Mouse (Mus musculus): ENCODE data around the gene Pacrg. TPM values are rescaled to one million over a fixed set of nuclear protein-coding genes. Genes with fewer than 3 reads are reported as not detected.
A peak's percentile ranks its signal among the peaks of the same experiment; 100 is the strongest.

Gene Pacrg
- polyA plus RNA-seq, 1 experiment from 2014 or later: 3.7 TPM

DNA sequence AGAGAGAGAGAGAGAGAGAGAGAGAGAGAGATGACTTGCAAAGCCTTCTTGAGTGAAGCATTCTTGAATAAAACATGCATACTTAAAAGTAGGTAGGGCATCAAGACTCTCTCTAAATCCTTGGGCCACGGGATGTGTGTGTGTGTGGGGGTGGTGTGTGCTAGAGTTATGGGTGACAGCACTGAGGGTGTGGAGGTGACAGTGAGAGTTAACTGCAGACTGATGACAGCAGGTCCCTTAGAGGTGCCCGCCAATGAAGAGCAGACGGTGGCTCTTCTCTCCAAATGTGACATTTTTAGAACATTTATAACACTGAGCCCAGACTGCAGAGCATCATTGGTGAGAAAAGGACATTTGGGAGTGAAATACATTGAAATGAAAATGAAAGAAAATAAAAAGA is 220.2 kb downstream of the Pacrg start:
- ATAC-seq (ENCODE audit: low FRiP score) (no peak), DNase-seq (ENCODE audit: low spot score, missing footprints) (no peak)
- Histone ChIP-seq H3K4me3 (ENCODE audit: low read depth, low read length) (no peak overlapping the region), H3K27me3 (ENCODE audit: control insufficient read depth, insufficient read depth, low read length) (no peaks in the 10 kb centered on the region), H3K36me3 (ENCODE audit: control insufficient read depth, insufficient read depth, low read length) (no peaks in the 10 kb centered on the region), H3K9ac (ENCODE audit: low read length) (no peak overlapping the region), H3K9me3 (ENCODE audit: control insufficient read depth, low read length) (no peaks in the 10 kb centered on the region), H3K4me1 (ENCODE audit: control insufficient read depth, insufficient read depth, low read length) (no peaks in the 10 kb centered on the region), H3K27ac (ENCODE audit: low read depth, low read length) (no peak overlapping the region), H3K4me2 (no peak overlapping the region)
- WGBS: 86% methylated on average over 3 of the region's 3 CpGs

DNA sequence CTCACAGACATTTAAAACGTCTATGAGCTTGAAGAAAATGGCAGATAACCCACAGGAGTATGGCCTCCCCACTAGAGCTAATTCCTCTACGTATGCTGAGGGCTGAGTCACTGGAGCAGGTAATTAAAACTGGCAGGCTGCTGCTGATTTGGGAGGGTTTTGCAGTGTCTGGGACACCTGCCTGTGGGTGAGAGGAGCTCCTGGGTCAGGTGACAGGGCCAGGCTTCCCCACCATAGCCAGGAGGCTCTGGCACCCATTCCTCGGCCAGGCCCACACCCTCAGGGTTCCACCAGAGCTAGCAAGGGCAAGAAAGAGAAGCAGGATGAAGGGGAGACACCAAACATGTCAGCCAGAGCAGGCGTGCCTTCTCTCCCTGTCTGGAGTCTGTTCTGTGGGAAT is 222.5 kb downstream of the Pacrg start:
- no peak for ATAC-seq (ENCODE audit: low FRiP score)
- no peak overlapping the region for H3K9ac ChIP-seq (ENCODE audit: low read length)
- peak; percentile 73 for DNase-seq (ENCODE audit: low spot score, missing footprints)
- H3K27ac ChIP-seq (ENCODE audit: low read depth, low read length): no peak overlapping the region
- H3K4me2 ChIP-seq: no peak overlapping the region
- 61% methylated on average over 4 of the region's 4 CpGs for WGBS
- H3K9me3 ChIP-seq (ENCODE audit: control insufficient read depth, low read length): no peaks in the 10 kb centered on the region
- H3K4me3 ChIP-seq (ENCODE audit: low read depth, low read length): no peak overlapping the region
- no peaks in the 10 kb centered on the region for H3K4me1 ChIP-seq (ENCODE audit: control insufficient read depth, insufficient read depth, low read length)
- no peaks in the 10 kb centered on the region for H3K27me3 ChIP-seq (ENCODE audit: control insufficient read depth, insufficient read depth, low read length)
- no peaks in the 10 kb centered on the region for H3K36me3 ChIP-seq (ENCODE audit: control insufficient read depth, insufficient read depth, low read length)

DNA sequence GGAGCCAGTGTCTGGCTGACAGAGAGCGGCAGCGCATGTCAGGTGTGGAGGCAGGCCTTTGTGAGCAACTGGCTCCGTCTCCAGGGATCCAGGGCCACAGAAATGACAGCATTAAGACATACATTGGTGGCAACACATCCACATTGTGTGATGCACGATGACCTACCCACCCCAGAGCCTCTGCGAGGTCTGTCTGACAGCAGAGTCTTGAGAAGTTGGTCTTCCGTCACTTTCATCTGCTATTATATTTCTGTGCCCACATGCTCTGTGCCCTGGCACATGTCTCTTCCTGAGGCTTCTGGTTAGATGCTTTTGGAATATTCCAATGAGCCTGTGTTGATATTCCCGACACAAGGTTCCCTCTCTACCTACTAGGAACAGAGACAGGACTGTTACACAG is 224.5 kb downstream of the Pacrg start:
- Histone ChIP-seq H3K36me3 (ENCODE audit: control insufficient read depth, insufficient read depth, low read length) (no peaks in the 10 kb centered on the region), H3K9ac (ENCODE audit: low read length) (no peak overlapping the region), H3K4me3 (ENCODE audit: low read depth, low read length) (no peak overlapping the region), H3K4me2 (no peak overlapping the region), H3K27ac (ENCODE audit: low read depth, low read length) (no peak overlapping the region), H3K27me3 (ENCODE audit: control insufficient read depth, insufficient read depth, low read length) (no peaks in the 10 kb centered on the region), H3K9me3 (ENCODE audit: control insufficient read depth, low read length) (no peaks in the 10 kb centered on the region), H3K4me1 (ENCODE audit: control insufficient read depth, insufficient read depth, low read length) (no peaks in the 10 kb centered on the region)
- ATAC-seq (ENCODE audit: low FRiP score): no peak
- WGBS: 91% methylated on average over 7 of the region's 7 CpGs
- peak; percentile 54 for DNase-seq (ENCODE audit: low spot score, missing footprints)

DNA sequence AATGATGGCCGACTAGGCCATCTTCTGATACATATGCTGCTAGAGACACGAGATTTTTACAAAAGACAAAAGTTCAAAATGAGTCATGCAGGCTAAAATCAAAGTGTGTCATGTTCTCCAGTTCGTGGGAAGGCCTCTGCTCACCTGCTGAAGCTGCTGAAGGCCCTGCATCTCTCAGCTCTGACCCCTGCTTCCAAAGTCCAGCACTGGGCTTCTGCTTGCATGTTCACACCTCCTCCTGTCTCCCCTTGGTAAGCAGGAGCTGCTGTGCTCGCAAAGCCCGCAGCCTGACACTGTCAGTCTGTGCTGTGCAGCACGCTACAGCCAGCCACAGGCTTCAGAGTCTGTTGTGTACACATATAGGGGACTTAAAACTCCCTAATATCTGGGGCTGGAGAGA is 225.4 kb downstream of the Pacrg start:
- 81% methylated on average over 6 of the region's 6 CpGs for WGBS

DNA sequence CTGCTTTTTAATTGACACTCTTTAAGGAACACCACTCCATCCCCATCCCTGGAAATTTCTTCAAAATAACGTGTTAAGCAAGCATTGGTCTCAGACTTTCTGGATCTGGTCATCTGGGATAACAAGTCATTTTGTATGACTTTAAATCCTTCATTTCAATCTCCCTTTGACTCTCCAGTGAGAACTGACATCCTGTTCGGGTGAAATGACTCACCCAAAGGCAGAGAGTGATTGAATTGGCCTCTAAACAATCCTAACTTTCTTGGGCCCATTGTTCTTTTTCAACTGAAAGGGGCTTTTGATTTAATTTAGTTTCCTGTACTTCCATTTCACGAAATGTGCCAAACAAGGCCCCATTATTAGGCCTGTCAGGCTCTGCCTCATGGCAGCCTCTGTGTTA is 228.5 kb downstream of the Pacrg start:
- H3K4me1 ChIP-seq (ENCODE audit: control insufficient read depth, insufficient read depth, low read length): no peaks in the 10 kb centered on the region
- no peaks in the 10 kb centered on the region for H3K36me3 ChIP-seq (ENCODE audit: control insufficient read depth, insufficient read depth, low read length)
- H3K4me3 ChIP-seq (ENCODE audit: low read depth, low read length): no peak overlapping the region
- ATAC-seq (ENCODE audit: low FRiP score) (no peak), DNase-seq (ENCODE audit: low spot score, missing footprints) (no peak)
- H3K27ac ChIP-seq (ENCODE audit: low read depth, low read length): no peak overlapping the region
- H3K27me3 ChIP-seq (ENCODE audit: control insufficient read depth, insufficient read depth, low read length): no peaks in the 10 kb centered on the region
- 44% methylated on average over 3 of the region's 3 CpGs for WGBS
- H3K9ac ChIP-seq (ENCODE audit: low read length): no peak overlapping the region
- no peaks in the 10 kb centered on the region for H3K9me3 ChIP-seq (ENCODE audit: control insufficient read depth, low read length)
- H3K4me2 ChIP-seq: no peak overlapping the region

More for the DNA sequence above, 225.4 kb downstream of the Pacrg start:
- no peak overlapping the region for H3K27ac ChIP-seq (ENCODE audit: low read depth, low read length)
- no peaks in the 10 kb centered on the region for H3K36me3 ChIP-seq (ENCODE audit: control insufficient read depth, insufficient read depth, low read length)
- no peaks in the 10 kb centered on the region for H3K27me3 ChIP-seq (ENCODE audit: control insufficient read depth, insufficient read depth, low read length)
- H3K9me3 ChIP-seq (ENCODE audit: control insufficient read depth, low read length): no peaks in the 10 kb centered on the region
- DNase-seq (ENCODE audit: low spot score, missing footprints) (peak; percentile 35), ATAC-seq (ENCODE audit: low FRiP score) (no peak)
- H3K4me3 ChIP-seq (ENCODE audit: low read depth, low read length): no peak overlapping the region
- no peak overlapping the region for H3K9ac ChIP-seq (ENCODE audit: low read length)
- no peaks in the 10 kb centered on the region for H3K4me1 ChIP-seq (ENCODE audit: control insufficient read depth, insufficient read depth, low read length)
- no peak overlapping the region for H3K4me2 ChIP-seq

DNA sequence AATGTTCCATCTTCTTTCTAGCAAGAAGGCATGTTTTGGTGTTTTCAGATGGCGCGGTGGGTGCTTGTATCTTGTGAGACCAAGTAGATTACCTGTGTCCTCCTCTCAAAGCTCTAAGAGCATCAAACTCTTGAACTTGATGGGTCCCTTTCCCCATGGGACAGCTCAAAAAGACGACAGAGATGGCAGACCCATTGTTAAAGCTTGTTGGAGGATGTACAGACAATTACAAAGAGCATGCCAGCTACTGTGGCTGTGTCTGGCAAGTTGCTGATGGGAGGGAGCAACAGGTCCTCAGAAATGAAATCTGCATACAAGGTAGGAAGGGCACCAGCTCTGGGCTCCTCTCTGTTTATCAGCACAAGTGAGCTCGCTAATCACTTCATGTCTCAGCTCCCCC is 232.0 kb downstream of the Pacrg start:
- Histone ChIP-seq H3K9ac (ENCODE audit: low read length) (no peak overlapping the region), H3K27ac (ENCODE audit: low read depth, low read length) (no peak overlapping the region), H3K4me3 (ENCODE audit: low read depth, low read length) (no peak overlapping the region), H3K4me1 (ENCODE audit: control insufficient read depth, insufficient read depth, low read length) (no peaks in the 10 kb centered on the region), H3K27me3 (ENCODE audit: control insufficient read depth, insufficient read depth, low read length) (no peaks in the 10 kb centered on the region), H3K9me3 (ENCODE audit: control insufficient read depth, low read length) (no peaks in the 10 kb centered on the region), H3K36me3 (ENCODE audit: control insufficient read depth, insufficient read depth, low read length) (no peaks in the 10 kb centered on the region), H3K4me2 (no peak overlapping the region)
- 78% methylated on average over 4 of the region's 4 CpGs for WGBS
- peak; percentile 57 for DNase-seq (ENCODE audit: low spot score, missing footprints)
- no peak for ATAC-seq (ENCODE audit: low FRiP score)

DNA sequence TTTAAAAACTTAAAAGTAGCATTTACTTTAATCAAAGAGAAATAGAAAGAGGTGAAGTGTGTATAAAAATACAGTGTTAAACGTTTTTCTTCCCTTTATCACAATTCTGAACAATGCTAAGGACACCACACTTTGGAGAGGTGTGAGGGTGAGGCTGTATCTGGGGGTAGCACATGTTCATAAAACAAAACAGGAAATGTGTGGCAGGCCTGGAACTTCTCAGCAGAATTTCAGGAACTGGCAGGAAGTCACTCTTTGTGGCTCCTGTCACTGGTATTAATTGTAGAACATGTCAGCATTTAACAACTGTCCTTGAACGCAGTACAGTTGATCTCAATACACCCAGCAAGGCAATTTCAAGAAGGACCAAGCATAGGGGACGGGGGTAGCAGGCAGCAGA is 234.0 kb downstream of the Pacrg start:
- Histone ChIP-seq H3K4me2 (no peak overlapping the region), H3K4me1 (ENCODE audit: control insufficient read depth, insufficient read depth, low read length) (no peaks in the 10 kb centered on the region), H3K36me3 (ENCODE audit: control insufficient read depth, insufficient read depth, low read length) (no peaks in the 10 kb centered on the region), H3K9me3 (ENCODE audit: control insufficient read depth, low read length) (no peaks in the 10 kb centered on the region), H3K4me3 (ENCODE audit: low read depth, low read length) (no peak overlapping the region), H3K27ac (ENCODE audit: low read depth, low read length) (no peak overlapping the region), H3K27me3 (ENCODE audit: control insufficient read depth, insufficient read depth, low read length) (no peaks in the 10 kb centered on the region), H3K9ac (ENCODE audit: low read length) (no peak overlapping the region)
- 78% methylated on average over 3 of the region's 3 CpGs for WGBS
- DNase-seq (ENCODE audit: low spot score, missing footprints) (no peak), ATAC-seq (ENCODE audit: low FRiP score) (no peak)

DNA sequence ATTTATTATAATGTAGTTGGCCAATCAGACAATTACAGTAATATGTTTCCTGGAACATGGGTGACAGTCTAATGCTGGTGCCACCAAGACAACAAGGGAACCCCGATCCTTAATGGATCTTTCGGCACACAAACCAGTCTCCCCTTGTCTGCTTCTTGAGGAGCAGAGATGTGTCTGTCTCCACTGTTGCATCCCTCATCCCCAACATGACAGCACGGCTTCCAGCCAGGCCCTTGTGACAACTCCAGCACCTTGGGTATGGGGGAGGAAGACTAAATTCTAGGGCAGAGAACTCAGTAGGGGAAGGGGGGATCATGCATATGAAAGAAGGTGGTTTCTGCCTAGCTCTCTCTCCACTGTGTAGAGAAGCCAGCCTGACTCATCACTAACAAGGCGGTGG is 242.4 kb downstream of the Pacrg start:
- Histone ChIP-seq H3K27me3 (ENCODE audit: control insufficient read depth, insufficient read depth, low read length) (no peaks in the 10 kb centered on the region), H3K27ac (ENCODE audit: low read depth, low read length) (no peak overlapping the region), H3K4me2 (no peak overlapping the region), H3K4me1 (ENCODE audit: control insufficient read depth, insufficient read depth, low read length) (no peaks in the 10 kb centered on the region), H3K9me3 (ENCODE audit: control insufficient read depth, low read length) (no peaks in the 10 kb centered on the region), H3K9ac (ENCODE audit: low read length) (no peak overlapping the region), H3K4me3 (ENCODE audit: low read depth, low read length) (no peak overlapping the region), H3K36me3 (ENCODE audit: control insufficient read depth, insufficient read depth, low read length) (no peaks in the 10 kb centered on the region)
- ATAC-seq (ENCODE audit: low FRiP score): no peak
- DNase-seq (ENCODE audit: low spot score, missing footprints): peak; percentile 57
- 90% methylated on average over 4 of the region's 4 CpGs for WGBS

DNA sequence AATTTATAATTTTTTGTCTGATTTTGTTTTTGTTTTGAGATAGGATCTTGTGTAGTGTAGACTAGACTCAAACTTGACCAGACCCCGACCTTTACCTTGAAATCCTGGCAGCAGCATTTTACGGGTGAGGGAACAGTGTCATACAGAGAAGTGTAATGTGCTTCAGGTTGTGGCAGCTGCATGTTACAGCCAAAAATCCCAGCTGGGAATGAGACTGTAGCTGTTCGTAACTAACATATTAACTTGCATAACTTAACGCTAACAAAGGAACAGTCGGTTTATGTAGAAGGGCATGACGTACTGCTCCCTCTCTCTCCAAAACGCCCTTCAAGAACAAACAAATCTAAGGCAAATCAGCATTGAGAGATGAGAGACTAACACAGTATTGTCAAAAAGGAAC is 250.5 kb downstream of the Pacrg start:
- H3K36me3 ChIP-seq (ENCODE audit: control insufficient read depth, insufficient read depth, low read length): no peaks in the 10 kb centered on the region
- no peak overlapping the region for H3K9ac ChIP-seq (ENCODE audit: low read length)
- WGBS: 79% methylated on average over 7 of the region's 7 CpGs
- no peaks in the 10 kb centered on the region for H3K4me1 ChIP-seq (ENCODE audit: control insufficient read depth, insufficient read depth, low read length)
- H3K4me2 ChIP-seq: no peak overlapping the region
- H3K4me3 ChIP-seq (ENCODE audit: low read depth, low read length): no peak overlapping the region
- ATAC-seq (ENCODE audit: low FRiP score) (no peak), DNase-seq (ENCODE audit: low spot score, missing footprints) (no peak)
- H3K27me3 ChIP-seq (ENCODE audit: control insufficient read depth, insufficient read depth, low read length): no peaks in the 10 kb centered on the region
- no peak overlapping the region for H3K27ac ChIP-seq (ENCODE audit: low read depth, low read length)
- H3K9me3 ChIP-seq (ENCODE audit: control insufficient read depth, low read length): no peaks in the 10 kb centered on the region

DNA sequence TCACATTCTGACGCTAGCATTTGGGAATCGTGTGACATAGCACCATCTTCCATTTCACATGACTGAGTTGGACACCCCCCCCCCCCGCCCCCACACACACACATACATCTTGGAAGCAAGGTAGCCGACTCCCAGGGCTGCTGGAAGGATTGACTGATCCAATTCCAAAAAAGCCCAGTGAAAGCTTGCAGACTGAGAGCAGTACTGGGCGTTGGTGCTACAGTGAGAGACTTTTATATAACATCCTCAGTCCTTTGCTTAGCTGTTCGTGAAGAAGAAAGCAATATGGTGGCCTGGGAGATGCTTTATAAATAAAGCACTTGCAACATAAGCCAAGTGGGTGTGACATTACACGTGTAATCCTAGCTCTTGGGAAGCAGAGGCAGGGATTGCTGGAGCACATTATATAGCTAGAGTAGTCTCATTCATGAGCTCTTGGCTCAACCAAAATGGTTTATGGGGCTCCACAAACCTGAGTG is 251.2 kb downstream of the Pacrg start:
- Histone ChIP-seq H3K4me3 (ENCODE audit: low read depth, low read length) (no peak overlapping the region), H3K4me1 (ENCODE audit: control insufficient read depth, insufficient read depth, low read length) (no peaks in the 10 kb centered on the region), H3K4me2 (no peak overlapping the region), H3K27me3 (ENCODE audit: control insufficient read depth, insufficient read depth, low read length) (no peaks in the 10 kb centered on the region), H3K9ac (ENCODE audit: low read length) (no peak overlapping the region), H3K36me3 (ENCODE audit: control insufficient read depth, insufficient read depth, low read length) (no peaks in the 10 kb centered on the region), H3K27ac (ENCODE audit: low read depth, low read length) (no peak overlapping the region), H3K9me3 (ENCODE audit: control insufficient read depth, low read length) (no peaks in the 10 kb centered on the region)
- ATAC-seq (ENCODE audit: low FRiP score) (no peak), DNase-seq (ENCODE audit: low spot score, missing footprints) (no peak)
- 86% methylated on average over 7 of the region's 7 CpGs for WGBS
